Mouse (Mus musculus) heart, adult 9 months (tissue): ENCODE data around the gene Mre11a.

Experiments
- DNase-seq, 2 experiments: peaks; one replicate each; pipeline ENCODE4 v3.0.0; 2022; ENCODE audit warnings: low spot score in 2 of 2

Mre11a gene

DNA sequence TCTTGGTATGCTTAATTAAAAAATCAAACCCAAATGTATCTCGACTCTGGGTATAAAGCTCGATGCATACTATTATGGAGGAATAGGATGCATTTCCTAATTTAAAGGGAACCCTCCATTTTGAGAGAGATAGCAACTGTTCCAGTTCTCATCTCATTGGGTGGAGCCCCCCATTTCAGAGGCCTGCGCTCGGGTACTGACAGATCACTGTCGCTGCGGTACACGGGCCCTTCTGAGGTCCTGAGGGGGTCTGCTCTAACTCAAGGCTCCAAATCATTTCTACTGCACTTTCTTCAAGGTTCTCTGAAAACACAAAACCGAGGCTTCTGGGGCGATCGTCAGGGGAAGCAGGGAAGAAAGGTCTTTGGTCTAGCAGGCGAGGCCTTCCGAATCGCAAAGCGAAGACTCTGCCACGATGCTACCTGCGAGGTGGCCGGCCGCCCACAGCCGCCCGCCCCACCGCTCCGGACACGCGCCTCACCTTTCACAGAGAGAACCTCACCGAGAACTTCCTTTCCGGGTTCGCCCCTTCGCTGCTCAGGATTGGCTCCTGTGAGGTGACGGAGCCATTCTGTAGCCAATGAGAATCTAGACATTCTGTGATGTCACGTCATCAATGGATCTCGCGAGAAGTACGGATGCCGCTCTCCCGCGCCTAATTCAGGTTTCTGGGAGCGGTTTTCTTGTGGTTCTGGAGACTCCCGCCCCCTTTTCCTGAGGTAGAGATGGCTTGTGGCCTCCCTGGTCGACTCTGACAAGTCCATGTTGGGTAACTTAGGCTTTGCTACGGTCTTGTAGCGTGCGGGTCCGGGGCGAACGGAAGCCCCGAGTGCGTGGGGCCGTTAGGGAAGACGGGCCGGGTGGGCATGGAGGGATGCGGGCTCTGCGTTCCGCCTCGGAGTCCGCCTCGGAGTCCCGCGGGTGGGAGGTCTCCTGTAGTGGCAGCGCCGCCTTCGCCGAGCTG, at the start of gene Mre11a, which contains the start of gene Ankrd49:
Mre11a (plus strand) TSS at position 616 of the 964 bp plus-strand sequence.
Ankrd49 (minus strand) TSS at position 818 of the 964 bp plus-strand sequence.
- peak; percentile 96 to 97 for DNase-seq

GRCm38 (mm10) chr9:14739498-14740150, 44.8 kb upstream of the Mre11a start:
- no peak for DNase-seq

- DNase-seq, result no peak
These were observed 44.1 kb upstream of the Mre11a start, which contains the start of gene Piwil4 for GRCm38 (mm10) chr9:14740151-14740924. Gene Piwil4 (minus strand): TSS chr9:14740733.

DNA sequence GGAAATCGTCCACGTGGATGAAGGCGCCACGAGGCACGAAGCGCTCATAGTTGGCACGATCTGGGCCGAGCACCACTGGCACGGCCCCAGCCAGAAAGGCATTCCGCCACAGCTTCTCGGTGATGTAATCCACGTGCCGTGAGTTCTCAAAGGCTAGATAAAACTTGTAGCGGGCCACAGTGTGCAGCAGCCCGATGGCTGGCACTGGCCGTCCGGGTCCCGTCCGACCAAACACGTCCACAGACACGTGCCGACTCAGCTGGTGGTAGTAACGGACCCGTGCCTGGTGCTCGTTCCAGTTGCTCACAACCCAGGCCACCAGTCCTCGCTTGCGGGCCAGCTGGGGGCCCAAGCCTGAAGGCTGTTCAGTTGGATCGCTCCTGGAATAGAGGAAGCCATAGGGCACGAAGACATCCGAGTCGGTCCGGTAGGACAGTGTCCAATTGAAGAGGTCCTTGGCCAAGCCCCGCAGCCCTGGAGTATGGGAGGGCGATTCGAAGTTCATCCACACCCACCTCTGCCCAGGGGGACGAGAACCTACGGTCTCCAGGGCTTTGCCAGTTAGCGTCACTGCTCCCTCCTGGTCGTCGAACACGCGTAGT, 33.5 kb upstream of the Mre11a start:
- DNase-seq, result no peak

DNA sequence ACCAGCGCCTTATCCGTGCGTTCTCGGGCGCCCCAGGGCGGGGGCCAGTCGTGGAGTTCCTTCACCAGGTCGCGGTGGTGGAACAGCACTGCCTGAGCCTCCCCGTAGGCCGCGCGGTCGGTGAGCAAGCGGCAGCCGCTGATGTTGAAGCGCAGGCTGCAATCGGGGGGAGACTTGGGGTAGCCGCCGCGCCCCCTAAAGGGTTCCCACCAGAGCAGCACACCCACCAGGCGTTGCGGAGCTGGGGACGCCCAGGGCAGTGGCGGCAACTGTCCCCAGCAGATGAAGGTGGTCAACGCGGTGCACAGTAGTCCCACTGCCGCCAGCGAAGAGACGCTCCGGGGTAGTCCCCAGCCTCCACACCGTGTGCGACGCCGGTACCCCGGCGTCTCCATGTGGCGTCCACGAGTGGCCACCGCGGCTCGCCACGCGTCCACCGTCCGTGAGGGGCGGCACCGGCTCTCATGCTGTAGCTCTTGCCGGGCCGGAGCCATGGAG, 32.9 kb upstream of the Mre11a start:
- no peak for DNase-seq

DNA sequence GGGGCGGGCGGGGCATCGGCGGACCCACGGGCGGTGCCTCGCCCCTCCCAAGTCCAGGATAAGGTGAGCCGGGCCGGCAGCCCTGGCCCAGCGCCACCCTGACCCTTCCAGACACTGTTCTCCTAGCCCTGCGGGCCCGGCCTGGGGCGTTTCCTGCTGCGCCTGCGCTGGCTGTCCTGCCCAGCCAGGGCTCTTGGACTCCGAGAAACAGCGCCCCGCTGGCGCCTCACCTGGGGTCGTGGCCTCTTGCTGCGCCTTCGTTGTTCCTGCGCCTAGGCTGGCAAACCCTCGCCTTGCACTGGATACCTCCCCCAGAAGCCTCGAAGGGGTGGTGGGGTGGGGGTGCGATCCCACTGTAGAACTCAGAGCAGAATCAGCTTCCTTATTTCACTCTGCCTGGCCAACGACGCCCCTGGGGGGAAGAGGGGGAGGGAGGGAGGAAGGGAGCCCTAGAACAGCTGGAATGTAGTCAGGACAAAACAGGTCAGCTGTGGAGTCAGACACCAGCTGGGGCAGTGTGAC, 32.4 kb upstream of the Mre11a start, which contains the start of gene Fut4:
Fut4 (minus strand) TSS at position 393 of the 522 bp plus-strand sequence.
- peak; percentile 39 to 52 for DNase-seq

DNA sequence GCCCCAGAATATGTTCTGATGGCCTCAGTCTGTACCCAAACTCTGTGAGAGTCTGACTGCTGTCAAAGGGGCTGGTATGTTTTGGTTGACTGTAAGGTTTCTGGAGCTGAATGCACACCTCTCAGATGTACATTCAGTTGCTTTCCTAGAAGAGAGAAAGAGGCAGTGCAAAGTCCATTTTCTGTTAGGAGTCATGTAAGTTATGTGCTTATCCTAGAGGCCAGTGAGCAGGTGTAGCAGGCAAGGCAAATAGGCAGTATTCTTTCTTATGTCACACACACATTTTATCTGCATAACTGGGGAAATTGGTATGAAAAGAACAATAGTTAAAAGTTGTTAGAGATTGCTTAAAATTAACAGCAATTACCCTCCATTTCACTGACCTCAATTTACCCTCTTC, 30.5 kb upstream of the Mre11a start:
- no peak for DNase-seq

- DNase-seq, result no peak
These were observed 30.0 kb upstream of the Mre11a start for GRCm38 (mm10) chr9:14754469-14754868.

GRCm38 (mm10) chr9:14758590-14758989, 25.9 kb upstream of the Mre11a start:
- no peak for DNase-seq

DNA sequence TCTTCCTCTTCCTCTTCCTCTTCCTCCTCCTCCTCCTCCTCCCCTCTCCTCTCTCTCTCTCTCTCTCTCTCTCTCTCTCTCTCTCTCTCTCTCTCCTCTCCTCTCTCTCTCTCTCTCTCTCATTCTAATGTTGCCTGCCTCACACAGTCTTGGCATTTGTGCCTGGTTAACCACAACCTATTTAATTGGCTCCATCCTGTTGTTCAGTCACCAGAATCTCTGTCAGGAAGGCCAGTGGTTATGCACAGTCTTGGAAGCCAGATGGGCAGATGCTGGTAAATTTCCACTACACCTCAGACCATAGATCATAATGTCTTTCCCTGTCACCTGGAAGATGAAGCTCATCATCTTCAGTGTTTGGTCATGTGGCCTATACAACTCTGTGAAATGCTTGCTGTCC, 25.2 kb upstream of the Mre11a start:
- DNase-seq, result no peak

GRCm38 (mm10) chr9:14764765-14765164, 19.7 kb upstream of the Mre11a start:
- DNase-seq, result peak in 1 of 2 experiments; percentile 3

DNA sequence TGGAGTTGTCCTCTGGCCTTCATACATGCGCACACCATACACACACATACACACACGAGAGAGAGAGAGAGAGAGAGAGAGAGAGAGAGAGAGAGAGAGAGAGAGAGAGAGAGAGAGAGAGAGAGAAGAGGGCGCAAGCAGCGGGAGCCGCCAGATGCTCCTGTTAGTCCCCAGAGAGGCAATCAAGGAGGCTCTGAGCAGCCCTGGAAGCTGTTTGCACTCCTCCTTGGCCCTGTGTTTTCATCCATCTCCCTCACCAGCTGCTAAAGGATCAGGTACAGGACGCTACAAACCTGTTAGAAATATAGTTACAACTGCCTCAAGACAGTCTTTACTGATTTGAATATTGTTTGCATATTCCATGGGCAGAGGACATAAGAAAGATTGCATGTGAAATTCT, 14.6 kb upstream of the Mre11a start:
- no peak for DNase-seq

GRCm38 (mm10) chr9:14770803-14771471, 13.5 kb upstream of the Mre11a start, which contains the start of gene 1700012B09Rik:
Gene 1700012B09Rik (minus strand): TSS chr9:14771030.
- no peak for DNase-seq

DNA sequence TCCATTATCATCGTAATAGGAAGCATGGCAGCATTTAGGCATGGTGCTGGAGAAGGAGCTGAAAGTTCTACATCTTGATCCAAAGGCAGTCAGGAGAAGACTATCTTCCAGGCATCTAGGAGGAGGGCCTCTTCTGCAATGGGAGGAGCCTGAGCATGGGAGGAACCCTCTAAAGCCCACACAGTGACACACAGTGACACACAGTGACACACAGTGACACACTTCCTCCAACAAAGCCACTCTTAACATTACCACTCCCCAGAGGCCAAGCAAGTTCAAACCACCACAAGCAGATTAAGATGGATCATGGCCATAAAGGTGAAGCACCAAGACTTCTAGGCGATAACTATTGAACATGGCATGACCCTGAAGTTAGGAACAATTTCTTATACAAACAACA, 12.4 kb upstream of the Mre11a start:
- no peak for DNase-seq

DNA sequence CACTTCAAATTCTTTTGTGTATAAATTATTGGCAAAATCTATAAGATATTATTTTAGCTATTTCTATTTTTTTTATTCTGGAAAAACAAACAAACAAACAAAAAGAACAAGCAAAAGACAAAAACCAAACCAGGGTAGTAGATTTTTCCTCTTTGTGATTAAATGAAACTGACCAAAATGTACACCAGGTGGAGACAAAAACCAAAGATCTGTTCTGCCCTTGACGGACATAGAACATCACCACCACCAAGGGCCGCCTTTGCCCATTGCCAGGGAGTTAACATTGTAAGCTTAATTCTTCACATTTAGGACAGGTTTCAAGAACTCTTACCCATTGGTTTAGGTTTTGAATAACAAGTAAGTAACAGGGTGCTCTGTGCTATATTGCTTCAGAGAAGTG, 10.6 kb upstream of the Mre11a start:
- DNase-seq, result no peak

DNA sequence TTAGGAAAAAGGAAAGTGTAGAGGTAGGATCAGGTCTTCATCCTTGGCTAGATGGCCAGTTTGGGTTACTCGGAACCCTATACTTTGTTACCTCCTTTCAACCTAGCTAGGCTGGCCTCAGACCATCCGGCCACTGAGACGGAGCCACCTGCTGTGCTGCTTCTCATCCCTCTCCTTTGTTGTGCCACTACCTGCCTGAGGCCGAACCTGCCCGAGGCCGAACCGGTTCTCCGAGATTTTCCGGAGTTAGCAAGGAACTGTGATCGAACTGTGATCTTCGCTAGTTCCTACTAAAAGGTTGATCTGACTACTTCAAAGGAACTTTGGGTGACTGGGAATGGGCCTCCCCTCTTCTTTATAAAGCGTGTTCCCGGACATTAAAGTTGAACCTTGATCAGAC, 6.1 kb upstream of the Mre11a start:
- no peak for DNase-seq

- DNase-seq, result no peak
These were observed 2.9 kb downstream of the Mre11a start for GRCm38 (mm10) chr9:14787356-14787755.

DNA sequence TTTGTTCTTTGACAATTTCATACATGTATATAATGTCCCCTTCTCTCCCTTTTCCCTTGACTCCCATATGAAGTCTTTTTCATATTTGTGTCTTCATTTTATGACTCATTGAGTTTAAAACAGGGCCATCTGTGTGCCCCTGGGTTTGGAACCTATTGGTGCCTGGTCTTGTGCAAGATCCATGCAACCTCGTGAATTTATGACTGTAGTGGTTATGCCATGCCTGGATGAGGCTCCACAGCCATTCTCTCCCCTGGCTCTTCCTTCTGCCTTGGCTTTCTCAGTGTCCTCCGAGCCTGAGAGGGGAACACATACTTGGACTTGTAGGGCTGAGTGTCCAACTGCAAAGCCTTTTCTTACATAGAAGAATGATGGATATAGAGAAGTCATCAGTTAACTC, 21.3 kb downstream of the Mre11a start:
- no peak for DNase-seq

DNA sequence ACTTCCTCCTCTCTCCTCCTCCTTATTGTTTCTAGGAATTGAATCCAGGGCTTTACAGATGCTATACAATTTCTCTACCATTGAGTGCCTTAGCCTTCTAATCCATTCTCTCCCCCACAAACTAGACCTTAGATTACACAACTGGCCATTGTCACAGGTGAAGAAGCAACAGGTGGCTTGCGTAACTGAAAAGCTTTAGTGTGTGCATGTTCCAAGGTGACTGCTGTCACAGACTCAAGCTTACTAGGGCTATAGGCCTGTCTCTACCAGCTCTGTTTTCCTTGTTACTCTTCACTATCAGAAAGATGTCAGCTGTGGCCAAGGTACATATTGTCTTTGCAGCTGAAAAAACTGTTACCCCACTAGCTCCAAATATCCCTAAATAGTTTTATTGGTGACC, 22.3 kb downstream of the Mre11a start:
- DNase-seq, result no peak

DNA sequence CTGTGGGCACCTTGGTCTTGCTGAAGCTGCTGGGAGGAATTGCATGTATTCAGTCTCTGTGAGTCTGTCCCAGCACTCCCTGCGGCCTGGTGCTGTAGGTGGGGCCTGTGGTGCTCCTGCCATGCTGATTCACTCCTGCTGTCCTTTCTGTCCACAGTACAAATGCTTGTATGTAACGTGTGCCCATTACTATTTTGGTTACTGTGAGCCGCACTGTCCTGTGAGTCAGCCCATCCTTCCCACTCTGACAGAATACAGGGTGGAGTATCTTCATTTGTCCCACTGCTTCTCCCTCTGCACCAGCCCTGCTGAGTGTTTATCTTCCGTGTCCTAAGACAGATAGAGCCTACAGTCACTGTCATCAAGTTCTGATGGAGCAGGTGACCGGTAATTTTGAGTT, 25.7 kb downstream of the Mre11a start:
- no peak for DNase-seq
